Mouse (Mus musculus) intestine, postnatal 0 days (tissue): ENCODE measurements around the gene Zfp992. TPM values are rescaled to one million over a fixed set of nuclear protein-coding genes. Genes with fewer than 3 reads are reported as not detected.
"Not testable (repeated sequence)": the region's sequence is repeated elsewhere in the genome, so short reads cannot be mapped to it uniquely, and the experiment has no call there.

Source experiments
- ATAC-seq: fragments of 200-750 bp; cut with Nextera tagmentation; 2 replicates; pipeline ENCODE4 v1.8.0; 2017; ENCODE audit warnings: mild to moderate bottlenecking, moderate TSS enrichment, moderate library complexity
- H3K27ac ChIP-seq: fragments of 300-500 bp; sonication (generic); 2 replicates; pipeline ENCODE4 v1.5.1; 2014; ENCODE audit warnings: mild to moderate bottlenecking, low read depth, low read length, moderate library complexity
- H3K27me3 ChIP-seq: fragments of 300-500 bp; sonication (generic); replicated peaks from 2 replicates; pipeline ENCODE4 v1.6.1; 2014; ENCODE audit warnings: low read length, mixed read lengths; ENCODE audit not compliant: control insufficient read depth, insufficient read depth
- H3K36me3 ChIP-seq: fragments of 300-500 bp; sonication (generic); 2 replicates; pipeline ENCODE4 v1.6.1; 2014; ENCODE audit warnings: mild to moderate bottlenecking, moderate library complexity; ENCODE audit not compliant: control insufficient read depth, insufficient read depth
- H3K4me1 ChIP-seq: fragments of 300-500 bp; sonication (generic); replicated peaks from 2 replicates; pipeline ENCODE4 v1.6.1; 2014; ENCODE audit warnings: antibody characterized with exemption, low read length, mixed read lengths; ENCODE audit not compliant: control insufficient read depth, insufficient read depth
- H3K4me2 ChIP-seq: fragments of 300-500 bp; sonication (generic); replicated peaks from 2 replicates; pipeline ENCODE4 v1.6.1; 2014; ENCODE audit warnings: low read depth, mild to moderate bottlenecking, moderate library complexity
- H3K4me3 ChIP-seq: fragments of 300-500 bp; sonication (generic); 2 replicates; pipeline ENCODE4 v1.5.1; 2014; ENCODE audit warnings: low read depth, low read length
- H3K9ac ChIP-seq: fragments of 300-500 bp; sonication (generic); 2 replicates; pipeline ENCODE4 v1.6.1; 2014; ENCODE audit warnings: mild to moderate bottlenecking, low read depth, low read length
- H3K9me3 ChIP-seq: fragments of 300-500 bp; sonication (generic); 2 replicates; pipeline ENCODE4 v1.6.1; 2016; ENCODE audit warnings: mixed run types; ENCODE audit not compliant: control insufficient read depth
- CTCF ChIP-seq: sonication (generic); IDR thresholded peaks from 2 replicates; pipeline ENCODE4 v1.5.1; 2016; ENCODE audit warnings: low read depth, mild to moderate bottlenecking, control low read depth, antibody characterized with exemption, moderate library complexity
- WGBS: fragments of 180-500 bp; shearing (Covaris S2); extraction: QIAGEN DNeasy Blood & Tissue Kit; methylation state at CpG from one replicate; pipeline ENCODE4 v1.1.7; 2014; 5-methylcytosine and 5-hydroxymethylcytosine counted together
- polyA plus RNA-seq: library from polyadenylated mRNA; unstranded; fragments of >200 nt; fragmentation: Nextera tagmentation; extraction: Ambion mirVana; gene quantifications from 2 replicates; pipeline ENCODE4 v1.2.1, GENCODE M21; 2015

Gene Zfp992
- polyA plus RNA-seq, 1 experiment from 2014 or later, result 4.3 TPM

- 70% methylated on average over 6 of the region's 6 CpGs for WGBS
- H3K4me1 ChIP-seq, H3K27ac ChIP-seq, H3K4me2 ChIP-seq, H3K36me3 ChIP-seq, H3K27me3 ChIP-seq, H3K9ac ChIP-seq, H3K4me3 ChIP-seq: not testable (repeated sequence)
- ATAC-seq, result peak; percentile 34
- peaks cover 67% of the 10 kb centered on the region for H3K9me3 ChIP-seq
Observed at GRCm38 (mm10) chr4:146480376-146481096, 31.7 kb downstream of the Zfp992 start.

- 86% methylated on average over 10 of the region's 10 CpGs for WGBS
- not testable (repeated sequence) for H3K27ac ChIP-seq, ATAC-seq, H3K9ac ChIP-seq, H3K36me3 ChIP-seq, H3K4me3 ChIP-seq, H3K4me2 ChIP-seq, H3K4me1 ChIP-seq, H3K27me3 ChIP-seq
- H3K9me3 ChIP-seq, result peaks cover 55% of the 10 kb centered on the region
Observed at GRCm38 (mm10) chr4:146482546-146482945, 33.7 kb downstream of the Zfp992 start.

- H3K4me3 ChIP-seq, H3K4me2 ChIP-seq, H3K36me3 ChIP-seq, H3K27ac ChIP-seq, H3K9ac ChIP-seq, H3K27me3 ChIP-seq, H3K4me1 ChIP-seq: not testable (repeated sequence)
- 72% methylated on average over 13 of the region's 13 CpGs for WGBS
- H3K9me3 ChIP-seq, result peaks cover 46% of the 10 kb centered on the region
- peak; percentile 35 for TF ChIP-seq CTCF
- peak; percentile 35 for ATAC-seq
Observed at GRCm38 (mm10) chr4:146483571-146484280, 34.9 kb downstream of the Zfp992 start.

GRCm38 (mm10) chr4:146484676-146485075, 35.9 kb downstream of the Zfp992 start:
- H3K27me3 ChIP-seq, H3K27ac ChIP-seq, H3K36me3 ChIP-seq, H3K9ac ChIP-seq, H3K4me1 ChIP-seq, H3K4me3 ChIP-seq, ATAC-seq, H3K4me2 ChIP-seq: not testable (repeated sequence)
- peaks cover 50% of the 10 kb centered on the region for H3K9me3 ChIP-seq

GRCm38 (mm10) chr4:146485183-146485939, 36.5 kb downstream of the Zfp992 start:
- WGBS, result 66% methylated on average over 6 of the region's 6 CpGs
- H3K9ac ChIP-seq, ATAC-seq, H3K4me2 ChIP-seq, H3K27ac ChIP-seq, H3K36me3 ChIP-seq, H3K4me3 ChIP-seq, H3K4me1 ChIP-seq, H3K27me3 ChIP-seq: not testable (repeated sequence)
- H3K9me3 ChIP-seq, result peaks cover 48% of the 10 kb centered on the region

GRCm38 (mm10) chr4:146486753-146487152, 37.9 kb downstream of the Zfp992 start:
- not testable (repeated sequence) for H3K4me1 ChIP-seq, H3K27ac ChIP-seq, H3K4me2 ChIP-seq, H3K4me3 ChIP-seq, H3K27me3 ChIP-seq, H3K9ac ChIP-seq, H3K36me3 ChIP-seq
- peaks cover 44% of the 10 kb centered on the region for H3K9me3 ChIP-seq
- 69% methylated on average over 1 of the region's 1 CpGs for WGBS
- 0 out of 2 replicates have a peak, but pooled peaks have one; percentile 9 for ATAC-seq

- not testable (repeated sequence) for H3K4me3 ChIP-seq, H3K27me3 ChIP-seq, H3K36me3 ChIP-seq, H3K4me2 ChIP-seq, H3K4me1 ChIP-seq, ATAC-seq, H3K27ac ChIP-seq, H3K9ac ChIP-seq
- H3K9me3 ChIP-seq, result peaks cover 46% of the 10 kb centered on the region
- 77% methylated on average over 4 of the region's 4 CpGs for WGBS
Observed at GRCm38 (mm10) chr4:146489196-146489595, 40.4 kb downstream of the Zfp992 start.

- not testable (repeated sequence) for H3K27me3 ChIP-seq, H3K4me2 ChIP-seq, H3K36me3 ChIP-seq, H3K4me3 ChIP-seq, H3K27ac ChIP-seq, H3K4me1 ChIP-seq, H3K9ac ChIP-seq
- 79% methylated on average over 1 of the region's 1 CpGs for WGBS
- ATAC-seq, result 0 out of 2 replicates have a peak, but pooled peaks have one; percentile 26
- peaks cover 41% of the 10 kb centered on the region for H3K9me3 ChIP-seq
Observed at GRCm38 (mm10) chr4:146491993-146492392, 43.2 kb downstream of the Zfp992 start.
